Mouse (Mus musculus): ENCODE results near the gene H60b.
"Not testable (repeated sequence)": the region's sequence is repeated elsewhere in the genome, so short reads cannot be mapped to it uniquely, and the experiment has no call there.

The H60b gene

GRCm38 (mm10) chr10:22165328-22166003 lies 7.1 kb downstream of the H60b start:
- not testable (repeated sequence) for DNase-seq

- DNase-seq = not testable (repeated sequence)
Observed at GRCm38 (mm10) chr10:22166025-22166424, 7.6 kb downstream of the H60b start.

- DNase-seq = not testable (repeated sequence)
Observed at GRCm38 (mm10) chr10:22167061-22167460, 8.7 kb downstream of the H60b start.

GRCm38 (mm10) chr10:22169116-22169515 lies 10.7 kb downstream of the H60b start:
- not testable (repeated sequence) for DNase-seq

GRCm38 (mm10) chr10:22172431-22173334 lies 14.3 kb downstream of the H60b start:
- not testable (repeated sequence) for DNase-seq

GRCm38 (mm10) chr10:22173335-22174189 lies 15.2 kb downstream of the H60b start:
- DNase-seq = not testable (repeated sequence)

GRCm38 (mm10) chr10:22174190-22174487 lies 15.8 kb downstream of the H60b start:
- not testable (repeated sequence) for DNase-seq

GRCm38 (mm10) chr10:22176515-22176914 lies 18.1 kb downstream of the H60b start:
- not testable (repeated sequence) for DNase-seq

- DNase-seq = peak in 1 of 2 experiments; percentile 5
Observed at GRCm38 (mm10) chr10:22191035-22191434, 32.6 kb downstream of the H60b start.

GRCm38 (mm10) chr10:22201352-22201751 lies 43.0 kb downstream of the H60b start:
- DNase-seq = not testable (repeated sequence)

- DNase-seq = not testable (repeated sequence)
Observed at GRCm38 (mm10) chr10:22202784-22203583, 44.6 kb downstream of the H60b start.

GRCm38 (mm10) chr10:22206443-22206842 lies 48.1 kb downstream of the H60b start:
- DNase-seq = not testable (repeated sequence)

GRCm38 (mm10) chr10:22212012-22212696 lies 53.8 kb downstream of the H60b start:
- DNase-seq = peak; percentile 78 to 82

- DNase-seq = peak; percentile 34 to 46
Observed at GRCm38 (mm10) chr10:22223474-22224349, 65.3 kb downstream of the H60b start.

GRCm38 (mm10) chr10:22265060-22265459 lies 106.7 kb downstream of the H60b start:
- DNase-seq = no peak

- DNase-seq = not testable (repeated sequence)
Observed at GRCm38 (mm10) chr10:22270879-22271786, 112.7 kb downstream of the H60b start.

GRCm38 (mm10) chr10:22272914-22273683 lies 114.7 kb downstream of the H60b start:
- peak; percentile 26 to 40 for DNase-seq

- DNase-seq = peak; percentile 4 to 13
Observed at GRCm38 (mm10) chr10:22273684-22274305, 115.4 kb downstream of the H60b start.

Measured in kidney, postnatal 4 days (tissue).